Mouse (Mus musculus) neural tube, embryonic 15.5 days (tissue): ENCODE data around the gene Atp2b4. TPM values are rescaled to one million over a fixed set of nuclear protein-coding genes. Genes with fewer than 3 reads are reported as not detected.

ENCODE experiments used
- ATAC-seq: fragments of 200-750 bp; cut with Nextera tagmentation; 2 replicates; pipeline ENCODE4 v1.8.0; 2017; ENCODE audit warnings: mild to moderate bottlenecking, moderate TSS enrichment, moderate library complexity; ENCODE audit not compliant: low FRiP score
- H3K27ac ChIP-seq: fragments of 300-500 bp; sonication (generic); replicated peaks from 2 replicates; pipeline ENCODE4 v1.5.1; 2015; ENCODE audit warnings: mild to moderate bottlenecking, inconsistent platforms
- H3K27me3 ChIP-seq: fragments of 300-500 bp; sonication (generic); replicated peaks from 2 replicates; pipeline ENCODE4 v1.6.1; 2015; ENCODE audit warnings: inconsistent platforms
- H3K36me3 ChIP-seq: fragments of 300-500 bp; sonication (generic); 2 replicates; pipeline ENCODE4 v1.6.1; 2015; ENCODE audit warnings: inconsistent platforms
- H3K4me1 ChIP-seq: fragments of 300-500 bp; sonication (generic); 2 replicates; pipeline ENCODE4 v1.6.1; 2015; ENCODE audit warnings: inconsistent platforms
- H3K4me2 ChIP-seq: fragments of 300-500 bp; sonication (generic); 2 replicates; pipeline ENCODE4 v1.6.1; 2015; ENCODE audit warnings: inconsistent platforms, mild to moderate bottlenecking, moderate library complexity
- H3K4me3 ChIP-seq: fragments of 300-500 bp; sonication (generic); replicated peaks from 2 replicates; pipeline ENCODE4 v1.5.1; 2015; ENCODE audit warnings: mild to moderate bottlenecking, inconsistent platforms
- H3K9ac ChIP-seq: fragments of 300-500 bp; sonication (generic); replicated peaks from 2 replicates; pipeline ENCODE4 v1.6.1; 2015; ENCODE audit warnings: mild to moderate bottlenecking, inconsistent platforms
- H3K9me3 ChIP-seq: fragments of 300-500 bp; sonication (generic); replicated peaks from 2 replicates; pipeline ENCODE4 v1.6.1; 2016; ENCODE audit warnings: inconsistent platforms
- WGBS: fragments of 180-500 bp; shearing (Covaris S2); methylation state at CpG from one replicate; pipeline ENCODE4 v1.1.7; 2015; ENCODE audit warnings: mixed read lengths; 5-methylcytosine and 5-hydroxymethylcytosine counted together
- polyA plus RNA-seq: library from polyadenylated mRNA; unstranded; fragments of >200 nt; fragmentation: Nextera tagmentation; extraction: Ambion mirVana; gene quantifications from 2 replicates; pipeline ENCODE4 v1.2.1, GENCODE M21; 2015

Gene Atp2b4
- polyA plus RNA-seq, 1 experiment from 2014 or later, result 13.6 TPM

DNA sequence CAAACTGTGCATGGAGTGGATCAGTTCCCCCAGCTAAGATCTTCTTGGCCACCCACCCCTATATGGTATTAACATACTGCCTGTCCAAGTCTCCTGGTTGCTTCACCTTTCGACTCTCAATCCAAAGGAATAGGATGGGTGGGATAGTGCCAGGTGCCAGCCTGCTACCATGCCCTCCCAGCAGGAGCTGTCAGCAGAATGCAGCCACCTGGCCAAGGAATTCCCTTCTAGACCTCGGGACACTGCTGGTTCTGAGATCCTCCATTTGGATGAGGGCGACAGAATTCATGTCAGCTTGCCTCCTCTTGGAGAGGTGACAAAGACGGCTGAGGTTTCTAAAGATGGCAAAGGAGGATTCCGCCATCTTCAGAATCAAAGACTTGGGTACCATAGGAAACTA lies 32.8 kb downstream of the Atp2b4 start:
- Histone ChIP-seq H3K4me3 (no peak overlapping the region), H3K9ac (no peak overlapping the region), H3K27me3 (no peaks in the 10 kb centered on the region), H3K4me2 (no peak overlapping the region), H3K9me3 (no peaks in the 10 kb centered on the region), H3K27ac (peak overlapping the region; percentile 30; the same call in 1 of the 2 replicates), H3K4me1 (peaks cover 27% of the 10 kb centered on the region), H3K36me3 (no peaks in the 10 kb centered on the region)
- WGBS, result 88% methylated on average over 5 of the region's 5 CpGs
- no peak for ATAC-seq

DNA sequence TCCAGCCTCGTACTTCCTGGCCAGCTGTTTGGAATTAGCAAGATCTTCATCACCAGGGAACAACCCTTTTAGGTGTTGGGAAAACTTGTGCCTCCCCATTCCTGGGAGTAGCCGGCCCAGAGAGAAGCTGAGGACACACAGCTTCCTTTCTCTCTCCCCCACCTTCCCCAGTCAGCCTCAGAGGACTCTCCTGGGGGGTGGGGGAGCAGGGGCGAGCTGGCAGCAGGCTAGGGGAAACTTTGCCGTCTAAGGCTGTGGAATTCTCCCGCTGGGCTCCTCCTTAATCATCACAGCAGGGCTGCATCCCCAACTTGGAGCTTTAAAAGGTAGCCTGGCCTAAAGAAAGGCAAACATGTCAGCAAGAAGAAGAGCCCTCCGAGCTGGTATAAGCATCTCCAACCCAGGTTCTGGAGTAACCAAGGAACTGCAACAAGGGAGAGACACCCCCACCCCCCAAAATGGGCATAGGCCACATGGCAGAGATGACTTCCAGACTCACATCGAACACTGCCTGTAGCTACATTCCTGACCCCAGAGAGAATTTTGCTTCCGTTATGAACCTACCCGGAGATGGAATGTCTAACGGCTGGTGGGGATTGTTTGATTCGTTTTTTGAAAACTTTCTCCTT lies 33.8 kb downstream of the Atp2b4 start:
- no peak overlapping the region for H3K4me2 ChIP-seq
- peak overlapping the region; percentile 30; the same call in 1 of the 2 replicates for H3K27ac ChIP-seq
- no peaks in the 10 kb centered on the region for H3K36me3 ChIP-seq
- WGBS, result 27% methylated on average over 11 of the region's 11 CpGs
- ATAC-seq, result no peak
- H3K4me3 ChIP-seq, result no peak overlapping the region
- H3K4me1 ChIP-seq, result peaks cover 29% of the 10 kb centered on the region
- H3K27me3 ChIP-seq, result no peaks in the 10 kb centered on the region
- no peaks in the 10 kb centered on the region for H3K9me3 ChIP-seq
- H3K9ac ChIP-seq, result no peak overlapping the region

DNA sequence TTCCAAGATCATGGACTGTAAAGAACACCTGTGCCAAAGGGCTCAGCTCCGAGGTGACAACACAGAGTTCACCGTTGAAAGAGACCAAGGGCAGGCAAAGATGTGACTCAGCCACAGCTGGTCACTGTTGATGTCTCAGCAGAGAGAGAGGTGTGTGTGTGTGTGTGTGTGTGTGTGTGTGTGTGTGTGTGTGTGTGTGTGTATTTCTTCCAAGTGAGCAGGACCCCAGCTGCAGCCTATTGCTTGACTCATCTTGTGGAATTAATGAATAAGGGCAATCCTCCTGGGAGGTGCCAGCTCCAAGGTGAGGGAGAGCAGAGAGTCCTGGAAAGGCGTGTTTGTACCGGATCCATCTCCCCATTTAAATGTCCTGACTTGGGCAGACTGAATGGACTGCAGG lies 35.5 kb downstream of the Atp2b4 start:
- no peak overlapping the region for H3K27ac ChIP-seq
- H3K9ac ChIP-seq, result no peak overlapping the region
- no peaks in the 10 kb centered on the region for H3K36me3 ChIP-seq
- no peak overlapping the region for H3K4me3 ChIP-seq
- H3K27me3 ChIP-seq, result no peaks in the 10 kb centered on the region
- WGBS, result 61% methylated on average over 4 of the region's 4 CpGs
- H3K4me1 ChIP-seq, result peaks cover 26% of the 10 kb centered on the region
- H3K9me3 ChIP-seq, result no peaks in the 10 kb centered on the region
- no peak for ATAC-seq
- H3K4me2 ChIP-seq, result no peak overlapping the region

DNA sequence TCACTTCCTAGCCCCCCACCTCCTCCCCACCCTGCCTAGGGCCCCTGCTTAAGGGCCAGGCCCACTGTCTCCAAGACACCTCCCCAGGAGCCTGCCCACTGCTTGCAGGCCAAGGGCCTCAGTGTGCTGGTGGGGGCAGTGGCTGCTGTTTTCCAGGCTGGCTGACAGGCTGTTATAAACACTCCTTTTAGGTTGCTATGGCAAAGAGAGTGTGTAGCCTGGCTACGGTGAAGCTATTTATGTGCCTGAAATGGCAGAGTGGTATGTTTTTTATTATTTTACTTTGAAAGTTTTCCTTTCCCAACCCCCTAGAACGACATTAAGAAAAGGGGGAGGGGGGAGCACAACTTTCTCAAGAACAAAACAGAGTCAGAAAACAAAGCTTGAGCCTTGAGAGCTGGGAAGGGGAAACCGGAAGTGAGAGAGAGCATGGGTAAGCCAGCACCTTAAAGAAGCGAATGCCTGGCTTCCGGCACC lies 37.9 kb downstream of the Atp2b4 start:
- peaks cover 25% of the 10 kb centered on the region for H3K4me1 ChIP-seq
- no peak overlapping the region for H3K4me2 ChIP-seq
- H3K4me3 ChIP-seq, result no peak overlapping the region
- H3K27me3 ChIP-seq, result no peaks in the 10 kb centered on the region
- H3K27ac ChIP-seq, result peak overlapping the region; percentile 33; the same call in 1 of the 2 replicates
- no peaks in the 10 kb centered on the region for H3K36me3 ChIP-seq
- 27% methylated on average over 5 of the region's 5 CpGs for WGBS
- H3K9me3 ChIP-seq, result no peaks in the 10 kb centered on the region
- no peak overlapping the region for H3K9ac ChIP-seq
- peak; percentile 63; the same call in 1 of the 2 replicates for ATAC-seq

DNA sequence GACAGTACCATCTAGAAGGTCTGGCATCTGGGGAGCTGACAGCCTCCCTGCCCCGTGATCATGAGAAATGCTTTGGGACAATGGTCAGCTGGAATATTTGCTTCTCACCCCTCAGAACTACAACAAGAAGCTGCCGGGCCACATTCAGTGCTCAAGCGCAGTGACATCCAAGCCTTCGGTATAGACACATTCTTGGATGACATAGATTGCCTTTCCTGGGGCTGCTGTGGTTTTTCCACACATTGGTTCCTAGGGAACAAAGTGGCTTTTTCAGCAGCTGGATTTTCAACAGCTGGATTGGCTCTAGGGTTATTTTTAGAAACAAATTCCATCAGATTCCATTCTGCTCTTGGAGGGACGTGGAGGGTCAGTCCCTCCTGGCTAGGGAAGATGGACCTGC lies 39.6 kb downstream of the Atp2b4 start:
- Histone ChIP-seq H3K9ac (no peak overlapping the region), H3K27me3 (no peaks in the 10 kb centered on the region), H3K4me3 (no peak overlapping the region), H3K4me2 (no peak overlapping the region), H3K4me1 (peaks cover 10% of the 10 kb centered on the region; the same call in 1 of the 2 replicates), H3K9me3 (no peaks in the 10 kb centered on the region), H3K36me3 (no peaks in the 10 kb centered on the region), H3K27ac (no peak overlapping the region)
- no peak for ATAC-seq
- 84% methylated on average over 5 of the region's 5 CpGs for WGBS

DNA sequence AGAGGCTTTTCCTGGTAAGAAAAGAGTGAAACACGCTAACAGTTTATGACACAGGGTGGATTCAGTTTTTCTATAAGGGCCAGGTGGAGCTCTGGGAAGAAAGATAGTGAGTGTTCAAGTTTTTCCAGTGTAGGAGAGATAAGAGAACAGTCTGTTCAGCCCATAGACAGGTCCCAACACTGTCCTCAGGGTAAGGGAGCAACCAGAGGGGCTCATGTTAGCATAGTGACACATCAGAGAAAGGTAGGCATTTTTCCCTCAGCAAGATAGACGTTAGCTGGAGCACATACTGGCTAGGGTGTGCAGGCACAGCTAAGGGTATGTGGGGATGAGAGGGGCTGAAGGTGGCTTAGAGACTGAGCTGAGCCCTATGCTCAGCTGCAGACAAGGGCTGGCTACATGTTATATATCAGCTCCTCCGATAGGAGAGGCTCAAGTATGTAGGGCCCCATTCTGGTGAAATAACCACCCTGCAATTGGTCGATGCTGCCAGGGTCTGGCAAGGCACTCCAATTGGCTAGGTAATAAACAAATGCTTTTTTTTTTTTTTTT lies 46.4 kb downstream of the Atp2b4 start:
- H3K27me3 ChIP-seq, result no peaks in the 10 kb centered on the region
- H3K4me2 ChIP-seq, result no peak overlapping the region
- H3K36me3 ChIP-seq, result no peaks in the 10 kb centered on the region
- ATAC-seq, result no peak
- 79% methylated on average over 4 of the region's 4 CpGs for WGBS
- no peak overlapping the region for H3K9ac ChIP-seq
- no peaks in the 10 kb centered on the region for H3K9me3 ChIP-seq
- H3K27ac ChIP-seq, result no peak overlapping the region
- H3K4me1 ChIP-seq, result peaks cover 4% of the 10 kb centered on the region; the same call in 1 of the 2 replicates
- H3K4me3 ChIP-seq, result no peak overlapping the region

DNA sequence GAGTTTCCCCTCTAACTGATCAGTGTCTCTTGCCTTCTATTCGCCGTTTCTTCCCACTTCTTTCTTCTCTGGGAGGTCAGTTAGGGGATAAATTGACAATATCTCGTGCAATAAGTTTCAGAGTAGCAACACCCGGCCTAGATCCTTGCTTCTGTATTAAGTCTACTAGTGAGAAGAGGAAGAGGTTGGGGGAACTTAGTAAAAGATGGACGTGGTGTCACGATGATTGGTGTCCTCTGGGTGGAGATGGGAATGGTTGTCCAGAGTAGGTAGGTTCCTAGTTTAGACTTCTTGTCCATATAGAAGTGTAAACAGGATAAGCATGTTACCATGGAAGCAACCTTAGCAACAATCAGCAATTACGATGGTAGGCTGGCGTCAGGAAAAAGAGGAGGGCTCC lies 47.5 kb downstream of the Atp2b4 start:
- Histone ChIP-seq H3K36me3 (no peaks in the 10 kb centered on the region), H3K4me2 (no peak overlapping the region), H3K27ac (no peak overlapping the region), H3K27me3 (no peaks in the 10 kb centered on the region), H3K9me3 (no peaks in the 10 kb centered on the region), H3K4me1 (peaks cover 4% of the 10 kb centered on the region; the same call in 1 of the 2 replicates), H3K4me3 (no peak overlapping the region), H3K9ac (no peak overlapping the region)
- 83% methylated on average over 8 of the region's 8 CpGs for WGBS
- no peak for ATAC-seq

DNA sequence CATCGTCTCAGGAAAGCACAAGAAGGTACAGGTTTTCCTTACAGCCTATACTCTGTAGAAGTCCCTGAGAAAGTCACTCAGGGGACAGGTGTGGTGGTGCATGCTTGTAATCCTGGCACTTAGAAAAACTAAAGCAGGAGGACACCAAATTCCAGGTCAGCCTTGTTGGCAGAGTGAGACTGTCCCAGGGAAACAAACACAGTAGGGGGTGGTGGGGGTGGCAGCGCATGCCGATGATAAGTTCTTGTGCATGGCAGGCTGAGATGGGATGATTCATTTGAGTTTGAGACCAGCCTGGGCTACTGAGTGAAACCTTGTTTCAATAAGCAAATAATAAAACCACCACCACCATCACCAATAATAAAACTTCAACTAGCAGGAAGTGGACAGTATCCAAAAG lies 49.2 kb downstream of the Atp2b4 start:
- H3K9ac ChIP-seq, result no peak overlapping the region
- no peak overlapping the region for H3K4me2 ChIP-seq
- 85% methylated on average over 3 of the region's 3 CpGs for WGBS
- no peak overlapping the region for H3K27ac ChIP-seq
- no peaks in the 10 kb centered on the region for H3K27me3 ChIP-seq
- no peak for ATAC-seq
- H3K36me3 ChIP-seq, result no peaks in the 10 kb centered on the region
- H3K4me1 ChIP-seq, result peaks cover 4% of the 10 kb centered on the region; the same call in 1 of the 2 replicates
- no peaks in the 10 kb centered on the region for H3K9me3 ChIP-seq
- no peak overlapping the region for H3K4me3 ChIP-seq

DNA sequence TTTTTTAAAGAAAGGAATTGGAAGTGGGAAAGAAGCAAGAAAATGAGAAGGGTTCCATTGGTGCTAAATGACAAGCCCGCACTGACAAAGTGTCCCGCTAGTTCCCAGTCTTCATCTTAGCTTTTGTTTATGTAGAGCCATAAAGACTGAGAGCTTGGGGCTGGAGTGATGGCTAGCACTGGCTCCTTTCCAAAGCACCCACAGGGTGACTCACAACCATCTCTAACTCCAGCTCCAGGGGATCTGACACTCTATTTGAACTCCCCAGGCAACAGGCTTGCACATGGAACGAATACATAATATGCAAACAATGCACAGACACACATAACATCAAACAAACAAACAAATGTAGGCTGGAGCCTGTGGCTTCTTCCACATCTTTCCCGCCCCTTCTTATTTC lies 50.9 kb downstream of the Atp2b4 start:
- 67% methylated on average over 4 of the region's 4 CpGs for WGBS
- Histone ChIP-seq H3K9me3 (no peaks in the 10 kb centered on the region), H3K36me3 (no peaks in the 10 kb centered on the region), H3K4me1 (peaks cover 13% of the 10 kb centered on the region), H3K9ac (no peak overlapping the region), H3K27me3 (no peaks in the 10 kb centered on the region), H3K4me3 (no peak overlapping the region), H3K27ac (no peak overlapping the region), H3K4me2 (no peak overlapping the region)
- ATAC-seq, result no peak

DNA sequence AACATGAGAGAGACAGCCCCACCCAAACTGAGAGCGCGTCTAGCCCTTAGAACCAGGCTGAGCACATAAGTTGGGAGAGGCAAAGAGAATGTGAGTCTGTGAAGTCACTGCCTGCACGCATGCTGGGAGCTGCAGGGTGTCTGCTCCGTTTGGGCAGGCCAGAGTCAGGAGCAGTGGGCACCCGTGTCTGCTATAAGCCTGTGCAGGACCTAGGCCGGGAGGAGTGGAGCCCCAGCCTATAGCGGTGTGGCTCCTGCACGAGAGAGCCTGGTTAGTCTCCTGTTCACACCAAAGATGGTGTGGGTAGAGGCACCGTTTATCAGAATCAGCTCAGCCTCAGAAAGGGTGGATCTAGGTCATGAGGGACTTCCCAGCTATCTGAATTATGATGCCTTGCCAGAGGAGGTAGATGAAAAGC lies 55.8 kb downstream of the Atp2b4 start:
- ATAC-seq, result no peak
- H3K27me3 ChIP-seq, result no peaks in the 10 kb centered on the region
- WGBS, result 55% methylated on average over 9 of the region's 9 CpGs
- no peaks in the 10 kb centered on the region for H3K36me3 ChIP-seq
- no peak overlapping the region for H3K9ac ChIP-seq
- 0 out of 2 replicates have a peak overlapping the region, but pooled peaks have one; percentile 6 for H3K4me2 ChIP-seq
- no peaks in the 10 kb centered on the region for H3K9me3 ChIP-seq
- H3K4me1 ChIP-seq, result peaks cover 39% of the 10 kb centered on the region
- H3K4me3 ChIP-seq, result no peak overlapping the region
- peak overlapping the region; percentile 68 for H3K27ac ChIP-seq

DNA sequence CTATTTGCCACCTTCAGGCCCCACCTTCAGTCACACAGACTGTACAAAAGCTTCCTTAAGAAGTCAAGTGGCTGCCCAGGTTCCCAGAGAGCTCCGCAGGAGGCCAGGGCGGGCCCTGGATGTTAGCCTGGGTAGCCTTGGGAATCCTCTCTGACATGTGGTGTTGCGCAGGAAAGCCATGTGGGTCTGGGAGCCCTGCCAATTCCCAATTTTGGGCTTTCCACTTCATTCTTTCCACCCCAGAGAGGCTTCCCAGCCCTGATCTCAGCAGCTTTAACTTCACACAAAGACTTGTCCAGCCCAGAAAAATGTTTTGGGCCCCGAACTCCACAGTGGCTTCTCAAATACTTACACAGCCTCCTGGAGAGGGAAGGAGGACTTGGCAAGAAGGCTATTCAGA lies 56.2 kb downstream of the Atp2b4 start:
- Histone ChIP-seq H3K27me3 (no peaks in the 10 kb centered on the region), H3K27ac (peak overlapping the region; percentile 68)
- WGBS, result 59% methylated on average over 4 of the region's 4 CpGs

DNA sequence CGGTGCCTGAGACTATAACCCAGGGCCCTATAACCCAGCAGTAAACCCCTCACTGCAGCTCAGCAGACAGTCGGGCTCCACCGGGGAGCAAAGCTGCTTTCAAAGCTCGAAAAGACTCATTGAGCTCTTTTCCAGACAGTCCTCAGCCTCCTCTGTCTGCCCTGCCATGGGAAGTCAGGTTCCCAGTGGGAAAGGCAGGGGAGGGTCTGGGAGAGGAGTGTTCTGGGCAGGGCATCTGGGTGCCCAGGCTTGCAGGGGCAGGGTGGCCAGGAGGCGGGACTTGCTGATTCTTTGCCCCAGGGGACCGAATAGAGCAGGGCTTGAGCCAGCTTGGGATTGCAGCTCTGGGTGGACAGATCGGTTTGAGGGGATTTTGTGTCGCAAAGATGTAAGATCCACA lies 58.3 kb downstream of the Atp2b4 start:
- 0 out of 2 replicates have a peak, but pooled peaks have one; percentile 4 for ATAC-seq
- Histone ChIP-seq H3K27me3 (no peaks in the 10 kb centered on the region), H3K9me3 (no peaks in the 10 kb centered on the region), H3K36me3 (no peaks in the 10 kb centered on the region), H3K4me3 (no peak overlapping the region), H3K4me1 (peaks cover 37% of the 10 kb centered on the region), H3K9ac (no peak overlapping the region), H3K4me2 (no peak overlapping the region), H3K27ac (peak overlapping the region; percentile 30; the same call in 1 of the 2 replicates)
- WGBS, result 17% methylated on average over 8 of the region's 8 CpGs

More for the DNA sequence above, 56.2 kb downstream of the Atp2b4 start:
- peaks cover 37% of the 10 kb centered on the region for H3K4me1 ChIP-seq
- H3K36me3 ChIP-seq, result no peaks in the 10 kb centered on the region
- ATAC-seq, result no peak
- no peaks in the 10 kb centered on the region for H3K9me3 ChIP-seq
- H3K9ac ChIP-seq, result no peak overlapping the region
- 0 out of 2 replicates have a peak overlapping the region, but pooled peaks have one; percentile 6 for H3K4me2 ChIP-seq
- no peak overlapping the region for H3K4me3 ChIP-seq
